In the genomic region with DNA sequence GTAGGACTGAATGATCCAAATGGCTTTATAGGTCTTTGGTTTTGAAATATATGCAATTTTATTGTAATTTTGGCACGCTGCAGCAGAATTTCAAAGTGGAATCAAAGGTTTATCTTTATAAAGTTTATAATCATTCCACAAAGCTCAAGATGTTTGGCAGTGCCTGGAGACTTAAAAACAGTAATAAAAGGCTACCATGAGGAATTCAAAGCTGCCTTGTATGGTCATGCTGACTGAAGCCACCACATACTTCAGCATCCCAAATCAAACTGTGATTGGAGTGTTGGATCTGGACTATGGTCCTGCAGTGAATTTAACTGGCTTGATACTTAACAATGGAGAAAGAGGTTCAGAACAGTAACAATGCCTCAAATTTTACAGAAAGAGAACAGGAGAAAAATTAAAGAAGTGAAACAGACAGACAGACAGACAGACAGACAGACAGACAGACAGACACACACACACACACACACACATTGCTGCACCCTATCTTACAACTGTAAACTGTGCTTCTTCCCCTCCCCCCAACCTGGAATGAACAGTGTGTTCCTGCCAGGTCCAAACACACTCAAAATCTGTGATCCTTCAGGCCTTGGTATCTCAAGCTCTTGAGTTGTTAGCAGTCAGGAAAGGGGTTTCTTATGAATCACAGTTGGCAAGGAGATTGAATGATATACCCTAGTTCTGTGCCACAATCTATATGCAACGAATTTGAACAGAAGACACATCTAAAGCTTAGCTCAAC, we compare ENCODE assay signal across 17 mouse cellular contexts. TPM values are rescaled to one million over a fixed set of nuclear protein-coding genes. Genes with fewer than 3 reads are reported as not detected.
DNase-seq lines count a peak whose midpoint lies in the region; TF ChIP-seq lines count a peak whose summit lies in the region.
"Had no signal": no experiment of that assay in that cellular context is flagged by ENCODE, and none has a peak within 500 bp of the region (broad histone marks: within the 10 kb centered on the region; RNA-seq: fewer than 3 reads in every experiment).

No protein-coding gene starts in this region.

- WGBS in lung, adult 2 months: 46% methylated on average over 2 of the region's 2 CpGs
- 54% methylated on average over 2 of the region's 2 CpGs for WGBS in small intestine, adult 2 months

- no peak for TF ChIP-seq CTCF in gastrocnemius, adult 2 months (IDR thresholded peaks at IDR 0.05)
- no peak for TF ChIP-seq CTCF in lung, adult 2 months (IDR thresholded peaks at IDR 0.05; ENCODE audit: insufficient read depth, low read length)
- TF ChIP-seq CTCF in small intestine, adult 2 months (IDR thresholded peaks at IDR 0.05; ENCODE audit: extremely low read depth, insufficient read length, insufficient replicate concordance, low read depth, low read length): no peak

- peak overlapping the region; percentile 16; the same call in 1 of the 2 replicates for H3K27ac ChIP-seq in gastrocnemius, adult 2 months
- peak overlapping the region; percentile 1; the same call in 1 of the 2 replicates for H3K27ac ChIP-seq in small intestine, adult 2 months (ENCODE audit: insufficient read depth, low read depth, low read length)
- H3K27ac ChIP-seq: embryonic facial prominence, embryonic 12.5 days; forebrain, embryonic 10.5 days; kidney, embryonic 15.5 days; layer of hippocampus, adult 2 months; limb, embryonic 15.5 days had no signal

- H3K4me1 ChIP-seq in lung, adult 2 months (ENCODE audit: control insufficient read depth, insufficient read depth, low read length): peaks cover 20% of the 10 kb centered on the region
- 0 out of 2 replicates have a peak, but pooled peaks cover 2% of the 10 kb centered on the region for H3K4me1 ChIP-seq in small intestine, adult 2 months (ENCODE audit: control insufficient read depth, insufficient read depth, insufficient read length, low read length)
- H3K4me1 ChIP-seq: embryonic facial prominence, embryonic 12.5 days; forebrain, embryonic 10.5 days; kidney, embryonic 15.5 days had no signal

- no peak for TF ChIP-seq POLR2A in lung, adult 2 months (IDR thresholded peaks at IDR 0.05; ENCODE audit: borderline replicate concordance, extremely low read depth, low read depth, low read length)
- TF ChIP-seq POLR2A in small intestine, adult 2 months (IDR thresholded peaks at IDR 0.05; ENCODE audit: low read depth, low read length): no peak

- no peaks in the 10 kb centered on the region for H3K36me3 ChIP-seq in small intestine, adult 2 months (ENCODE audit: control insufficient read depth, insufficient read depth, low read length)
- H3K36me3 ChIP-seq: embryonic facial prominence, embryonic 12.5 days; forebrain, embryonic 10.5 days; kidney, embryonic 15.5 days; limb, embryonic 15.5 days had no signal

- intact Hi-C loops in gastrocnemius, adult 2 months (cut with DNase I): no loop called here

- H3K27me3 ChIP-seq in small intestine, adult 2 months (ENCODE audit: control insufficient read depth, insufficient read depth, low read length): no peaks in the 10 kb centered on the region
- H3K27me3 ChIP-seq: embryonic facial prominence, embryonic 12.5 days; kidney, embryonic 15.5 days; limb, embryonic 15.5 days had no signal

- no peak for DNase-seq in gastrocnemius, adult 2 months
- no peak for DNase-seq in gastrocnemius, adult 8-10 months (ENCODE audit: low spot score in 2 of 2)
- DNase-seq in 3T3-L1 (ENCODE audit: low read depth, low spot score) (peak; percentile 20), liver (no peak)
- peak; percentile 34 for DNase-seq in lung, adult 2 months
- DNase-seq in neural tube, embryonic 10.5 days (ENCODE audit: extremely low spot score, low spot score): no peak
- no peak for DNase-seq in kidney, postnatal 36 days
- DNase-seq: adrenal gland, adult 8-10 months; cerebellum, postnatal 25 days; right cerebral cortex, adult 18-20 months; thymus, adult 2 months had no signal

- H3K4me3 ChIP-seq in gastrocnemius, adult 2 months: no peak overlapping the region
- H3K4me3 ChIP-seq in lung, adult 2 months (replicated peaks; ENCODE audit: extremely low read depth, low read depth, low read length): no peak overlapping the region
- H3K4me3 ChIP-seq in small intestine, adult 2 months (ENCODE audit: low read depth, low read length): no peak overlapping the region
- H3K4me3 ChIP-seq: embryonic facial prominence, embryonic 12.5 days; forebrain, embryonic 10.5 days; kidney, embryonic 15.5 days; layer of hippocampus, adult 2 months; limb, embryonic 15.5 days had no signal

RNA-seq across cellular contexts. Expression of gene Tes, which starts 50.3 kb away (rescaled TPM):
- 1 to 10 TPM in 1 of 2 experiments, under 1 TPM in 1; 0.69 to 2.6 TPM for total RNA-seq in gastrocnemius, adult 2 months (2021)
- 1 to 10 TPM in 1 of 4 experiments, under 1 TPM in 3; 0.51 to 1.6 (median 0.62) TPM for total RNA-seq in gastrocnemius, adult 8-10 months (2022)
- polyA plus RNA-seq in lung, adult 2 months (2012; rRNA removed): 15.5 and 20.3 TPM in 2 replicates
- polyA plus RNA-seq in small intestine, adult 2 months (2012; rRNA removed): 39.8 and 107 TPM in 2 replicates

Comparison
In these comparisons a context has a peak if more than half of its experiments do, and no peak if none do; other contexts are left out.
1. DNase-seq: peak in 3T3-L1 (single experiment) and lung, adult 2 months (single experiment); none in gastrocnemius, adult 2 months (single experiment), gastrocnemius, adult 8-10 months (0 of 2), neural tube, embryonic 10.5 days (single experiment), liver (single experiment) and kidney, postnatal 36 days (0 of 2).